Mouse (Mus musculus): ENCODE data around the gene Gm10188.

- no peak for TF ChIP-seq CTCF (IDR thresholded peaks at IDR 0.05; ENCODE audit: low read depth, low read length)
- TF ChIP-seq POLR2A (IDR thresholded peaks at IDR 0.05; ENCODE audit: insufficient read depth, low read length) = no peak
- TF ChIP-seq EP300 (IDR thresholded peaks at IDR 0.05; ENCODE audit: insufficient read depth, low read depth, low read length) = no peak
Observed at GRCm38 (mm10) chr1:132216276-132216675, 13.3 kb downstream of the Gm10188 start.

Data from ES-Bruce4 (cell line).